Mouse (Mus musculus): ENCODE results near the gene Hps1.

Hps1 gene

GRCm38 (mm10) chr19:42752363-42752931 lies 27.3 kb downstream of the Hps1 start, which contains the start of gene Pyroxd2:
TSS of gene Pyroxd2 (minus strand) at chr19:42752775.
- peaks cover 8% of the 10 kb centered on the region; the same call in 1 of the 2 replicates for H3K36me3 ChIP-seq (ENCODE audit: insufficient read depth, low read length)
- peaks cover 19% of the 10 kb centered on the region for H3K4me1 ChIP-seq (replicated peaks; ENCODE audit: low read depth, low read length)
- peak within 1 kb of the TSS; percentile 71 for H3K4me3 ChIP-seq (replicated peaks; ENCODE audit: low read length)
- H3K27me3 ChIP-seq (ENCODE audit: insufficient read depth, low read length), result peaks cover 8% of the 10 kb centered on the region; the same call in 1 of the 2 replicates
- no peak for TF ChIP-seq NANOG (IDR thresholded peaks at IDR 0.05; ENCODE audit: borderline replicate concordance, low read length)
- TF ChIP-seq CTCF (conservative IDR thresholded peaks at IDR 0.05; ENCODE audit: low read length), result no peak
- no peak for TF ChIP-seq POU5F1 (IDR thresholded peaks at IDR 0.05; ENCODE audit: borderline replicate concordance, low read length)
- H3K9me3 ChIP-seq (ENCODE audit: low read length), result no peaks in the 10 kb centered on the region

DNA sequence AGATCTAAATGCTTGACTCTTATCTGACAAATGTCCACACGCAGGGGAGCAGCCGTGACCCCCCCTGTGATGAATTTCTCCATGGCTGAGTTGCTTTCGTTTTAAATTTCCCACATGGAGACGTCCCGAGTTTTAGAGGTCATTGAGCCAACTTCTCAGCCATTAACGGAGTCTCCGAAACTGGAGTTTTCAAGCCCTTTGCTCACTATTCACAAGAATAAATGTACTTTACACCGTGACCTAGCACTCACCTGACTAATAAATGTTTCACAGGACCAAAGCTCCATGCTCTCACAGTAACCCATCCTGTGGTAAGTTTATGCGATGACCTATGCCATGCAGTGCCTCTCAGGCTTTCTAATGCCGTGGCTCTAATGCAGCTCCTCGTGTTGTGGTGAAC lies 29.6 kb downstream of the Hps1 start:
- Histone ChIP-seq H3K4me1 (replicated peaks; ENCODE audit: low read depth, low read length) (peaks cover 16% of the 10 kb centered on the region), H3K36me3 (ENCODE audit: insufficient read depth, low read length) (no peaks in the 10 kb centered on the region), H3K27me3 (ENCODE audit: insufficient read depth, low read length) (peaks cover 8% of the 10 kb centered on the region; the same call in 1 of the 2 replicates), H3K4me3 (replicated peaks; ENCODE audit: low read length) (no peak overlapping the region), H3K9me3 (ENCODE audit: low read length) (no peaks in the 10 kb centered on the region)
- TF ChIP-seq NANOG (IDR thresholded peaks at IDR 0.05; ENCODE audit: borderline replicate concordance, low read length) (no peak), CTCF (conservative IDR thresholded peaks at IDR 0.05; ENCODE audit: low read length) (no peak), POU5F1 (IDR thresholded peaks at IDR 0.05; ENCODE audit: borderline replicate concordance, low read length) (no peak)

DNA sequence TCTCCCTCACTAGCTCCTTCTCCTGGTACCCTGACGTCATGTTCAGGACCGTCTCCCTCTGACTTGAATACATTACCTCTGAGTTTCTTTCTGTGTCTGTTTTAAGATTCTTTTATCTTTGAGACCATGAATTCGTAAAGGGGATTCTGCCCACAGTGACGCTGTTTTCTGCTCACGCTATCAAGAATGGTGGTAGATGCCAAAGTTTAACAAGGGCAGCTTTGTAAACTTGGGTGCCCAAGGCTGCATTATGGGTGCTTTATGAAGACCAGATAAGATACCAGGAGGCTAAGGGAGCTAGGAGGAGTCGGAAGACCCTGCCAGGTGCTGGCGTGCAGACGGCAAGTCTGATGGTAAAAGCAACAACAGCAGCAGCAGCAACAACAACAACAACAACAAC lies 33.1 kb downstream of the Hps1 start:
- Histone ChIP-seq H3K4me3 (replicated peaks; ENCODE audit: low read length) (no peak overlapping the region), H3K36me3 (ENCODE audit: insufficient read depth, low read length) (no peaks in the 10 kb centered on the region), H3K4me1 (replicated peaks; ENCODE audit: low read depth, low read length) (peaks cover 3% of the 10 kb centered on the region), H3K9me3 (ENCODE audit: low read length) (no peaks in the 10 kb centered on the region), H3K27me3 (ENCODE audit: insufficient read depth, low read length) (peaks cover 11% of the 10 kb centered on the region; the same call in 1 of the 2 replicates)
- TF ChIP-seq POU5F1 (IDR thresholded peaks at IDR 0.05; ENCODE audit: borderline replicate concordance, low read length) (no peak), NANOG (IDR thresholded peaks at IDR 0.05; ENCODE audit: borderline replicate concordance, low read length) (no peak), CTCF (conservative IDR thresholded peaks at IDR 0.05; ENCODE audit: low read length) (no peak)

DNA sequence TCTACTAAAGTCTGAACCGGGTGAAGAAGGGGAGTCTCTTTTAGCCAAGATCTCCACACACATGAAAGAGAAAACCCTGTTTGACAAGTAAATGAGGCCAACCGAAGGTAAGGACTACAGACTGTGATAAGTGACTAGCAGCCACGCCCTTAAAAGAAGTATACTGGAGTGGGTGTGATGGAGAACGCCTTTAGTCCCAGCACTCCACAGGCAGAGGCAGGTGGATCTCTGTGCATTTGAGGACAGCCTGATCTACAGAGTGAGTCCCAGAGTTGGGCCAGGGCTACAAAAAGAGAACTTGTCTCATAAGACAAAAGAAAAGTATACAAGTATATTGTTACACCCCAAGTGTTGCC lies 33.9 kb downstream of the Hps1 start:
- Histone ChIP-seq H3K4me3 (replicated peaks; ENCODE audit: low read length) (no peak overlapping the region), H3K4me1 (replicated peaks; ENCODE audit: low read depth, low read length) (no peaks in the 10 kb centered on the region; the same call in 1 of the 2 replicates), H3K27me3 (ENCODE audit: insufficient read depth, low read length) (0 out of 2 replicates have a peak, but pooled peaks cover 7% of the 10 kb centered on the region), H3K9me3 (ENCODE audit: low read length) (no peaks in the 10 kb centered on the region), H3K36me3 (ENCODE audit: insufficient read depth, low read length) (no peaks in the 10 kb centered on the region)
- TF ChIP-seq NANOG (IDR thresholded peaks at IDR 0.05; ENCODE audit: borderline replicate concordance, low read length) (no peak), POU5F1 (IDR thresholded peaks at IDR 0.05; ENCODE audit: borderline replicate concordance, low read length) (no peak)

GRCm38 (mm10) chr19:42745084-42745868 lies 34.5 kb downstream of the Hps1 start:
- Histone ChIP-seq H3K4me3 (replicated peaks; ENCODE audit: low read length) (no peak overlapping the region), H3K9me3 (ENCODE audit: low read length) (no peaks in the 10 kb centered on the region), H3K4me1 (replicated peaks; ENCODE audit: low read depth, low read length) (no peaks in the 10 kb centered on the region; the same call in 1 of the 2 replicates), H3K36me3 (ENCODE audit: insufficient read depth, low read length) (no peaks in the 10 kb centered on the region), H3K27me3 (ENCODE audit: insufficient read depth, low read length) (peaks cover 11% of the 10 kb centered on the region; the same call in 1 of the 2 replicates)
- TF ChIP-seq CTCF (conservative IDR thresholded peaks at IDR 0.05; ENCODE audit: low read length), result no peak
- TF ChIP-seq NANOG (IDR thresholded peaks at IDR 0.05; ENCODE audit: borderline replicate concordance, low read length), result no peak
- no peak for TF ChIP-seq POU5F1 (IDR thresholded peaks at IDR 0.05; ENCODE audit: borderline replicate concordance, low read length)

DNA sequence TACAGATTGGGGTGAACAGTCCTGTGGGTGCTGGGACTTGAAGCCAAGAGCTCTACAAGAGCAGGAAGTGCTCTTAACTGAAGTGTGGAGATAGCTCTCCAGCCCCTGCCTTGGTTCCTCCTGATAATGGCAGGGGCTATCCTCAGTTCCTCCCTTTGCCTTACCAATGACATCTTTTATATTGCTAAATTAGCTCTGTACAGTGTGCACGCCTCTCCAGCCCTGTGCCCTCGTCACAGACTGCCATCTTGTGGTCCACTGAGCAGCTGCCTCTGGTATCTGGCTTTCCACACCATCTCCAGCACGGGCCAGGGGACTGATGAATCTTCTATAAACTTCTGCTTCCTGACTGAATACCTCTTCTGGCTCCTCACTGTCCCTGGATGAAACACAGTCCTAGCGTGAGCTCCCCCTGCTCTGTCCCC lies 35.6 kb downstream of the Hps1 start:
- H3K9me3 ChIP-seq (ENCODE audit: low read length), result no peaks in the 10 kb centered on the region
- TF ChIP-seq POU5F1 (IDR thresholded peaks at IDR 0.05; ENCODE audit: borderline replicate concordance, low read length), result no peak
- TF ChIP-seq NANOG (IDR thresholded peaks at IDR 0.05; ENCODE audit: borderline replicate concordance, low read length), result no peak
- peak; percentile 20 for TF ChIP-seq CTCF (conservative IDR thresholded peaks at IDR 0.05; ENCODE audit: low read length)
- peaks cover 11% of the 10 kb centered on the region; the same call in 1 of the 2 replicates for H3K27me3 ChIP-seq (ENCODE audit: insufficient read depth, low read length)
- H3K4me3 ChIP-seq (replicated peaks; ENCODE audit: low read length), result no peak overlapping the region
- no peaks in the 10 kb centered on the region; the same call in 1 of the 2 replicates for H3K4me1 ChIP-seq (replicated peaks; ENCODE audit: low read depth, low read length)
- H3K36me3 ChIP-seq (ENCODE audit: insufficient read depth, low read length), result no peaks in the 10 kb centered on the region

GRCm38 (mm10) chr19:42743261-42743660 lies 36.5 kb downstream of the Hps1 start:
- Histone ChIP-seq H3K27me3 (ENCODE audit: insufficient read depth, low read length) (peaks cover 11% of the 10 kb centered on the region; the same call in 1 of the 2 replicates), H3K9me3 (ENCODE audit: low read length) (no peaks in the 10 kb centered on the region), H3K4me1 (replicated peaks; ENCODE audit: low read depth, low read length) (no peaks in the 10 kb centered on the region; the same call in 1 of the 2 replicates), H3K4me3 (replicated peaks; ENCODE audit: low read length) (no peak overlapping the region), H3K36me3 (ENCODE audit: insufficient read depth, low read length) (no peaks in the 10 kb centered on the region)
- TF ChIP-seq POU5F1 (IDR thresholded peaks at IDR 0.05; ENCODE audit: borderline replicate concordance, low read length), result no peak
- no peak for TF ChIP-seq CTCF (conservative IDR thresholded peaks at IDR 0.05; ENCODE audit: low read length)
- no peak for TF ChIP-seq NANOG (IDR thresholded peaks at IDR 0.05; ENCODE audit: borderline replicate concordance, low read length)

- no peaks in the 10 kb centered on the region for H3K9me3 ChIP-seq (ENCODE audit: low read length)
- H3K36me3 ChIP-seq (ENCODE audit: insufficient read depth, low read length), result no peaks in the 10 kb centered on the region
- TF ChIP-seq NANOG (IDR thresholded peaks at IDR 0.05; ENCODE audit: borderline replicate concordance, low read length) (no peak), POU5F1 (IDR thresholded peaks at IDR 0.05; ENCODE audit: borderline replicate concordance, low read length) (no peak)
Measured at GRCm38 (mm10) chr19:42741884-42742283, 37.9 kb downstream of the Hps1 start.

More at GRCm38 (mm10) chr19:42741884-42742283, 37.9 kb downstream of the Hps1 start:
- Histone ChIP-seq H3K4me3 (replicated peaks; ENCODE audit: low read length) (peak overlapping the region; percentile 23; the same call in 1 of the 2 replicates), H3K27me3 (ENCODE audit: insufficient read depth, low read length) (peaks cover 7% of the 10 kb centered on the region; the same call in 1 of the 2 replicates), H3K4me1 (replicated peaks; ENCODE audit: low read depth, low read length) (peaks cover 5% of the 10 kb centered on the region; the same call in 1 of the 2 replicates)
